Mouse (Mus musculus) adrenal gland, adult (tissue): Measurements from ENCODE around the gene Ambra1.
A peak's percentile ranks its signal among the peaks of the same experiment; 100 is the strongest.

Source experiments
- DNase-seq, 2 experiments: peaks; one replicate each; pipeline ENCODE4 v3.0.0; 2022 to 2023; ENCODE audit warnings: low spot score in 1 of 2; ENCODE audit not compliant: inconsistent age in 2 of 2

Ambra1 gene

DNA sequence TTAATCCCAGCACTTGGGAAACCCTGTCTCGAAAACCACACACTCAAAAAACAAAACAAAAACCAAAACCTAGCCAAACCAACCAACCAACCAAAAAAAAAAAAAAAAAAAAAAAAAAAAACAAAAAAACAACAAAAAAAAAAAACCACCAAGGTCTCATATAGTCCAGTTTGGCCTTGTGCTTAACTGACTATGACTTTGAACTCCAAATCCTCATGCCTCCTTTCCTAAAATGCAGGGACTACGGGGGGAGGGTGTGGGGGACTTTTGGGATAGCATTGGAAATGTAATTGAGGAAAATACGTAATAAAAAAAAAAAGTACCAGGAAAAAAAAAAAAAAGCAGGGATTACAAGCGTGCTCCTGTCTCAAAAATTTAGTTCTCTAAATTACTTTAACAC, 363 bp upstream of the Ambra1 start:
- DNase-seq: no peak

GRCm38 (mm10) chr2:91735221-91735620, 5.3 kb downstream of the Ambra1 start:
- no peak for DNase-seq

DNA sequence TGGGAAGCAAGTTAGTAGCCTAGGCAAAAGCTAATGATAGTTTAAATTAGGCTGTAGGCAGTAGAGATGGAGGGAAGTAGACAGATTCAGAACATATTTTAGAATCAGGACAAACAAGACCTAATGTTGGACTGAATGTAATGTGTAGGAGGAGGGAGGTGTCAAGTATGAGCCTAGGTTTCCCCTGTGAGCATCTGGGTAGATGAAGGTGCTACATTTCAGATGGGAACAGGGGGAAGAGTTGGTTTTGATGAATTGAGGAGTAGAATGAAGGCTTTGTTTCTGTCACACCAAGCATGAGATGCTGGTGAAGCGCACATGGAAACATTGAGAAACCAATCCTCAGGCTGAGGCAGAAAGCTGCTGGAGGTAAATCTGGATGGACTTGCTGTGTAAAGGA, 9.7 kb downstream of the Ambra1 start:
- DNase-seq: no peak

DNA sequence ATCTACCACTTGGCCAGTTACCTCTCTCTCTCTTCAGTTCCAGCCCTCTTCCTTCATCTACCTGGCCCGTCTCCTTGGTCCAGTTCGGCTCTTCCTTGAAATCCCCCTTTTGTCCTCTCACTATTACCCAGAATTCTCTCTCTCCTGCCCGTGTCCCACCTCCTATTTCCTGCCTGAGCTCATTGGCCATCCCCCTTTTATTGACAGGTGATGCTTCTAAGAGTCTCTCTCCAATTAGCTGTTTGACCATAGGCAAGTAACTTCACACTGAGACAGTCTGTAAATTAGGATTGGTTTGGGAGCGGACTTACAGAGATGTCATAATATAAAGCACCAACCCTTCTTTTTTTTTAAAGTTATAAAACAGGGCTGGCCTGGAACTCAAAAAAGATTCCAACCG, 14.8 kb downstream of the Ambra1 start:
- no peak for DNase-seq

DNA sequence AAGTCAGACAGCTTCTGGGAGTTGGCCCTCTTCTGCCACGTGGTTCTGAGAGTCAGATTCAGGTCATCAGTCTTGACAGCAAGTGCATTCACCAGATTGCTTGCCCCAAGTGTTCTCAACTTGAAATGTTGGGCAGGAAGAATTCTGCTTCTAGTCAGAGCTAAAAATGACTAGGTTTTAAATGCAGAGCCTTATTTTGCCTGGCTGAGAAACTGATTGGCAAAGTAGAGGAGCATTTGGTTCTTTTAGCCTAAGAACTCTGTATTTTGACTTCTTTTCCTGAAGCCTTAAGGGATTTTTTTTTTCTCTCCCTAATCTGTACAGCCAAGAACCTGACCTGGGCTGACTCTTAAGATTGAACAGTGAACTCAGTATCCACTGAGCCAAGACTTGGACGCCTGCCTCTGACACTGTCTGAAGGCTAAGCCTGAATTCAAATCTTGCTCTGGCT, 19.9 kb downstream of the Ambra1 start:
- DNase-seq: peak in 1 of 2 experiments; percentile 49

DNA sequence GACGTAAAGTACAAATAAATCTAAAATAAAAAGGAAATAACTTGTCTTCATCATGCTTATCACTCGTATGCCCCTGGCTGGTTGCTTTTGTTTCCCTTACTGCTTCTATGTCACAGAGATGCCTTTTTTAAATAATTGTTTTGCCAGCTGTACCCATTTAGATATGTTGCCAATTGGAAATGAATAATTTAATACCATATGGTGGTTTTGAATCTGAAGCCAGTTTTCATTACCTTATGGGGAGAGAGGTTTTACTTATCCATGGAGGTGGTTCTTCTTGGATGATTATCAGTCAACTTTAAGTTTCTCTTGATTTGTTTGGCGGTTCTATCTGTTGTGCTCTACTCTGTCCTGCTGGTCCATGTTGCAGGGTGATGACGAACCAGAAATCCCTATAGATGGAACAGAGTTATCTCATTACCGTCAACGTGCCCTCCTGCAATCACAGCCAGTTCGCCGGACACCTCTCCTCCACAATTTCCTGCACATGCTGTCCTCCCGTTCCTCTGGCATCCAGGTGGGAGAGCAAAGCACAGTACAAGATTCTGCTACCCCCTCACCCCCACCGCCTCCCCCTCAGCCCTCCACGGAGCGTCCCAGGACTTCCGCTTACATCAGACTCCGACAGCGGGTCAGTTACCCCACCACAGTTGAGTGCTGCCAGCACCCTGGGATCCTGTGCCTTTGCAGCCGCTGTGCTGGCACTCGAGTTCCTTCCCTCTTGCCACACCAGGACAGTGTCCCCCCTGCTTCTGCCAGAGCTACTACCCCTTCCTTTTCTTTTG, 42.2 kb downstream of the Ambra1 start:
- no peak for DNase-seq

- DNase-seq: no peak
These were observed 43.4 kb downstream of the Ambra1 start for GRCm38 (mm10) chr2:91773309-91773708.

DNA sequence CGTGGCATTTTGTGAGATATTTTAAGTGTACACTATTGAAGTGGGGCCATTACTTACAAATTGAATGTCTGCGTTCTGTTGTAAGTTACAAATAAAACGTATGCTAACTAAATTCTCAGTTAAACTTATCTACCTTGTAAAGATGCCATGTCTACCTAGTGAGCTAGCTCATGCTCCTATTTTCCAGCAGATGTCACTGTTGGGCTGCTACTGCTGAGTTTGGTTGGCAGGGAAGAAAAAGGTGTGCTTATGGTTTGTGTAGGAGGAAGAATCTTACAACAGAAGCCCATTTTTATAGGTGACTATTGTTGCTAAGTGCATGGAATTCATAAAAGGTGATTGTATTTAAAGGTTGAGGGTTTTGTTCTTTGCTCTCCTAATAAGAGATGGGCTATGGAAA, 49.2 kb downstream of the Ambra1 start:
- DNase-seq: peak in 1 of 2 experiments; percentile 76

GRCm38 (mm10) chr2:91791621-91792020, 61.7 kb downstream of the Ambra1 start:
- DNase-seq: peak in 1 of 2 experiments; percentile 57

DNA sequence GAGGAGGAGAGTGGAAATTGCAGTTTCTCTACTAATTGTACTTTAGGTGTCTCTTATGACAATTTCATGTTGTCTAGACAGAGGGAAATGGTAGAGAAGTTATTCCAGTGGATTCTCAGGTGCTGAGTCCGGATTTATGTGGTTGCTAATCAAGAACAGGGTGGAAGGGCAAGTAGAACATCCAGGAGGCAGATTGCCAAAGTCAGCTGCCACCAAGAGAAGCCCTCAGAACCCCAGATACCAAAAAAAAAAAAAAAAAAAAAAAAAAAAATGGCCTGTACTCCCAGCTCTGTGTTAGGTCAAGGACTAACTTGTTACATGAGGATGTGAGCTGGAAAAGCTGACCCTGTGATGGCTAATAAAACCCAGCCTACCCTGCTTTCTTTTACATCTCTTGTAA, 62.4 kb downstream of the Ambra1 start:
- DNase-seq: peak; percentile 61 to 69

DNA sequence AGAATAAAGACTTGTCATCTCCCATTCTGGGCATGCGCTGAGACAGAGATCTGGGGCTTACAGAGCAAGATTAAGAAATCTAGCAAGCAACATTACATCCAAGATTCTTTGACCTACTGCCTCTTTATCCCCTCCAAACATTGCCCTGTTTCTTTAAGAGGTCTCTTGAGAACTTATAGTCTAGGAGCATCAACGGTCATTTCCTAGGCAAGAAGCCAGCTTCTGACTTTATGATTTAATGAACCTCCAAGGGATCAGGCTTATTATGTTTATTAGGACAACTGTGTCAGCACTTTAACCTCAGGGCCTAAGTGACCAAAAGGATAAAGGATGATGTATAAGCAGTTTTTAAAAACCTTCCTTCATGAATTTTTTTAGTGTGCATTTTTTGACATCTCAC, 64.5 kb downstream of the Ambra1 start:
- DNase-seq: peak in 1 of 2 experiments; percentile 67

GRCm38 (mm10) chr2:91795091-91795490, 65.2 kb downstream of the Ambra1 start:
- no peak for DNase-seq

GRCm38 (mm10) chr2:91811433-91811832, 81.5 kb downstream of the Ambra1 start:
- no peak for DNase-seq

DNA sequence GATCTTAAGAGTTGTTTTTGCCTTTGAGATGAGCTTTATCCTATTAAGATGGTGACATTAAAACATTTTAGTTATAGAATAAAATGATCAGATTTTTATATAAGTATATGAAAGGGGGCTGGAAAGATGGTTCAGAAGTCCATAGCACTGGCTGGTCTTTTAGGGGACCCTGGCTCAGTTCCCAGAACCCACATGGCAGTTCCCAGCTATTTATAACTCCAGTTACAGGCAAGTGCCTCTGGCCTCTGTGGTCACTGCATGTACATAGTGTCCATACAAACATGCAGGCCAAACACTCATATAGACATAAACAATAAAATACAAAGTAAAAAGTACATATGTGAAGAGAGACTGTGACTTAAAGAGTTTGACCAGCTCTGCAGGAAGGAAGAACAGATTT, 86.8 kb downstream of the Ambra1 start:
- no peak for DNase-seq

DNA sequence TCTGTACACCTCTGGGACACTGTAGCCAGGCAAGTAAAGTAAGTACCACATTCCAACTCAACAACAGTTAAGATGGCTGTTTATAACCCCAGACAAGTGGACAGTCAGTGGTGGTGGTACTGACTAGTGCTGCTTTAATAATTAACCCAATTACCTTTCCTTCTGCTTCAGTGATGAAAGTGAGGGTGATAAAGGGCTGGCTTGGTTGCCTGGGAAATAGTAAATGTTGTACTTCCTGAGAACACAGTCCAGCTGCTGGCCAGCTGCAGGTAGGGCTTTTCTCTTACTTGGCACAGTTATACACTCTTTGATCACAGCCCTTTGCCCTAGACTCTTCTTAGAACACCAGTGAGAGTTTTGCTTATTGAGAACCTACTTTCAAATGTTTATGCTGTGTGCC, 102.3 kb downstream of the Ambra1 start:
- DNase-seq: no peak

- no peak for DNase-seq
These were observed 104.3 kb downstream of the Ambra1 start for GRCm38 (mm10) chr2:91834272-91834671.

- no peak for DNase-seq
These were observed 105.1 kb downstream of the Ambra1 start for GRCm38 (mm10) chr2:91835031-91835430.

- no peak for DNase-seq
These were observed 105.7 kb downstream of the Ambra1 start for GRCm38 (mm10) chr2:91835631-91836030.

GRCm38 (mm10) chr2:91844085-91844484, 114.2 kb downstream of the Ambra1 start:
- no peak for DNase-seq

- DNase-seq: no peak
These were observed 122.7 kb downstream of the Ambra1 start for GRCm38 (mm10) chr2:91852446-91853191.

DNA sequence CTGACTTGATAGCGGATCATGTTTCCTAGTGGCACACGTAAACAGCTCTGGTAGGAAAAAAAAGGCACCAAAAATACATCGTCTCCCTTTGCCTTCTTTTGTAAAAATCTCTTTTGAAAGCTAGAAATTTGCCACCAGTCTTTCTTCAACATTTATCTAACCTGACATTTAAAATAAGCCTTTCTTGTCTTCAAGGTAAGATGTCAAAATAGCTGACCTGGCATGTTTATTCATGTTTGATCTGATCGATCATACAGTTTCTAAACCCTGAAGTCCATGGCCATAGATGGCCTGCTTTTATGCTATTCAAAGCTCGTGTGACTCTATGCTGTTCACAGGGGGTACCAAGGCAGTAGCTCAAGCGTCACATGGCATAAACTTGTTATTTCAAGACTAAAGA, 124.6 kb downstream of the Ambra1 start:
- DNase-seq: no peak

DNA sequence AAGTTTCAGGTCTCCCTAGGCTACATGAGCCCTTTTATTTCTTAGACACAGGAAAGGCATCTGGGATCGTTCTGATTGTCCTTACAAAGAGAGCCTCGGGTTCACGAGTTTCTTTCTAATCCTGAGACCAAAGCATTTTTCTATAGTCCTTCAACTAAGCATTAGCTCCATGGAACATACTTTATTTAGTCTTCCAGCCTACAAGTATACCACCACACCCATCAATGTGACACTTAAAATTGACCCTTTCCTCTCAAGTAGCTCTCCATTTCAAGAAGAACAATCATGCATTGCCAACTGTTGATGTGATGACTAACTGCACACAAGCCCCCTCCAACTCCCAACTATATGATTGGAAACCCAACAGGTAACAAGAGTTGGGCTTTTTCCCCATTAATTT, 127.0 kb downstream of the Ambra1 start:
- DNase-seq: no peak
